Mouse (Mus musculus): ENCODE measurements around the gene Adat1. TPM values are rescaled to one million over a fixed set of nuclear protein-coding genes. Genes with fewer than 3 reads are reported as not detected.
"Not testable (repeated sequence)": the region's sequence is repeated elsewhere in the genome, so short reads cannot be mapped to it uniquely, and the experiment has no call there.

Adat1 gene
- total RNA-seq, 2 experiments from 2014 or later, result 3.2 to 4.3 TPM

GRCm38 (mm10) chr8:111938076-111938985 is 53.8 kb downstream of the Adat1 start:
- not testable (repeated sequence) for DNase-seq

GRCm38 (mm10) chr8:111937184-111937583 is 54.9 kb downstream of the Adat1 start:
- no peak for DNase-seq

GRCm38 (mm10) chr8:111934201-111934600 is 57.9 kb downstream of the Adat1 start:
- DNase-seq, result no peak

GRCm38 (mm10) chr8:111933348-111934076 is 58.6 kb downstream of the Adat1 start, which contains the start of gene Tmem231:
Tmem231 (minus strand) TSS chr8:111933881.
- peak; percentile 92 for DNase-seq

- DNase-seq, result peak; percentile 75
These were observed 59.3 kb downstream of the Adat1 start for GRCm38 (mm10) chr8:111932580-111933336.

- DNase-seq, result no peak
These were observed 60.4 kb downstream of the Adat1 start for GRCm38 (mm10) chr8:111931721-111932120.

GRCm38 (mm10) chr8:111929648-111930344 is 62.3 kb downstream of the Adat1 start:
- no peak for DNase-seq

- no peak for DNase-seq
These were observed 67.1 kb downstream of the Adat1 start for GRCm38 (mm10) chr8:111924976-111925375.

GRCm38 (mm10) chr8:111923383-111923804 is 68.7 kb downstream of the Adat1 start:
- DNase-seq, result peak; percentile 69

GRCm38 (mm10) chr8:111920971-111921370 is 71.1 kb downstream of the Adat1 start:
- DNase-seq, result no peak

GRCm38 (mm10) chr8:111919663-111920062 is 72.4 kb downstream of the Adat1 start:
- no peak for DNase-seq

Other genes with a start within 250 kb of the Adat1 start
- 10 to 100 TPM; 53.4 to 62.7 TPM for gene Bcar1, start 248.5 kb downstream of the Adat1 start, total RNA-seq (2021)
- gene Cfdp1, start 138.0 kb downstream of the Adat1 start, total RNA-seq (2021), result 10 to 100 TPM; 69.4 to 73.4 TPM
- gene Tmem170, start 115.6 kb downstream of the Adat1 start, total RNA-seq (2021), result 1 to 10 TPM; 6.2 TPM
- gene Chst5, start 81.9 kb downstream of the Adat1 start, total RNA-seq (2021), result under 1 TPM; 0.15 to 0.18 TPM
- 1 to 10 TPM; 4.0 to 5.5 TPM for gene Tmem231, start 58.4 kb downstream of the Adat1 start, total RNA-seq (2021)
- 100 to 1,000 TPM; 119 to 121 TPM for gene Gabarapl2, start 51.6 kb downstream of the Adat1 start, total RNA-seq (2021)
- gene Kars, start 19.0 kb upstream of the Adat1 start, total RNA-seq (2021), result 100 to 1,000 TPM; 107 to 114 TPM
- 10 to 100 TPM; 15.4 to 16.1 TPM for gene Terf2ip, start 19.1 kb upstream of the Adat1 start, total RNA-seq (2021)
- gene Gm6793, start 22.7 kb upstream of the Adat1 start, total RNA-seq (2021), result under 1 TPM in 1 of 2 experiments, not detected in 1; 0.85 TPM